Mouse (Mus musculus) spleen, adult 18-20 months (tissue): ENCODE measurements around the gene Polr2j.
"Not testable (repeated sequence)": the region's sequence is repeated elsewhere in the genome, so short reads cannot be mapped to it uniquely, and the experiment has no call there.

ENCODE experiments used
- DNase-seq, 2 experiments: peaks; one replicate each; pipeline ENCODE4 v3.0.0; 2022; ENCODE audit warnings: mixed read lengths in 2 of 2

Polr2j gene

GRCm38 (mm10) chr5:136108486-136108885, 7.9 kb upstream of the Polr2j start:
- DNase-seq: no peak

GRCm38 (mm10) chr5:136109042-136109441, 7.4 kb upstream of the Polr2j start:
- no peak for DNase-seq

GRCm38 (mm10) chr5:136113546-136113945, 2.9 kb upstream of the Polr2j start:
- not testable (repeated sequence) for DNase-seq

GRCm38 (mm10) chr5:136116784-136117112, 317 bp downstream of the Polr2j start:
- DNase-seq: no peak

GRCm38 (mm10) chr5:136122165-136122564, 5.7 kb downstream of the Polr2j start:
- no peak for DNase-seq

- DNase-seq: peak; percentile 95 to 97
These were observed 19.3 kb downstream of the Polr2j start, which contains the start of the genes Lrwd1 and Alkbh4 for GRCm38 (mm10) chr5:136135571-136136291. Gene Lrwd1 (minus strand): TSS chr5:136136074. Gene Alkbh4 (plus strand): TSS chr5:136136146.

- no peak for DNase-seq
These were observed 20.0 kb downstream of the Polr2j start for GRCm38 (mm10) chr5:136136292-136136990.

- peak; percentile 38 to 70 for DNase-seq
These were observed 21.3 kb downstream of the Polr2j start for GRCm38 (mm10) chr5:136137658-136138274.

GRCm38 (mm10) chr5:136139393-136139792, 23.0 kb downstream of the Polr2j start:
- no peak for DNase-seq

GRCm38 (mm10) chr5:136140057-136140482, 23.6 kb downstream of the Polr2j start:
- no peak for DNase-seq

- peak in 1 of 2 experiments; percentile 26 for DNase-seq
These were observed 26.3 kb downstream of the Polr2j start for GRCm38 (mm10) chr5:136142746-136143145.

GRCm38 (mm10) chr5:136143161-136143755, 26.8 kb downstream of the Polr2j start:
- DNase-seq: peak in 1 of 2 experiments; percentile 34

- no peak for DNase-seq
These were observed 28.4 kb downstream of the Polr2j start for GRCm38 (mm10) chr5:136144606-136145430.

GRCm38 (mm10) chr5:136146936-136147335, 30.5 kb downstream of the Polr2j start:
- peak; percentile 44 to 45 for DNase-seq

GRCm38 (mm10) chr5:136147704-136148103, 31.3 kb downstream of the Polr2j start:
- DNase-seq: no peak

GRCm38 (mm10) chr5:136149134-136149576, 32.7 kb downstream of the Polr2j start:
- DNase-seq: peak; percentile 44 to 67

- no peak for DNase-seq
These were observed 35.9 kb downstream of the Polr2j start for GRCm38 (mm10) chr5:136152365-136152764.

- DNase-seq: no peak
These were observed 39.0 kb downstream of the Polr2j start for GRCm38 (mm10) chr5:136155399-136155798.

GRCm38 (mm10) chr5:136160084-136160483, 43.7 kb downstream of the Polr2j start:
- DNase-seq: not testable (repeated sequence)

GRCm38 (mm10) chr5:136163807-136164474, 47.5 kb downstream of the Polr2j start:
- no peak for DNase-seq

GRCm38 (mm10) chr5:136165246-136165645, 48.8 kb downstream of the Polr2j start:
- DNase-seq: no peak

GRCm38 (mm10) chr5:136167296-136167695, 50.9 kb downstream of the Polr2j start:
- DNase-seq: no peak
